Mouse (Mus musculus): Measurements from ENCODE around the gene B4galnt3.

B4galnt3 gene

DNA sequence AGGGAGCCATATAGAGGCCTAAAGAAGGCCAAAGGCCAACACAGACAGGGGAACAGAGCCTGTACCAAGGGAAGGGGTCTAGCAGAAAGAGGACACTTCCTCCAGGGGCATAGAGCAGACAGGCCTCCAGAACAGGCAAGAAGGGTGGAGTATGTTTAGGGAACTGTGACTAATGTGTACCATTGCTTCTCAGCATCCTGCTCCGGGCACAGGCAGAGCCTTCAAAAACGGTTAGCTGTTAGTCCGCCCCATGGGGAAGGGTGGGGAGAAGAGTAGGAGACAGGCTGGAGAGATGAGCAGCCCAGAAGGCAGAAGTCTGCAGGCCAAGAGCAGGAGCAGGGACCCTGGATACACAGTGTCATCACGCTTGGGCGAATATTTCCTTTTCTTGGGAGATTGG, 105.1 kb downstream of the B4galnt3 start:
- in situ Hi-C loops (cut with MboI, MseI): loop anchor here in 1 of 2 experiments (5.0 kb wide), 1 partner anchor 147 kb away; no protein-coding TSS in a partner anchor

DNA sequence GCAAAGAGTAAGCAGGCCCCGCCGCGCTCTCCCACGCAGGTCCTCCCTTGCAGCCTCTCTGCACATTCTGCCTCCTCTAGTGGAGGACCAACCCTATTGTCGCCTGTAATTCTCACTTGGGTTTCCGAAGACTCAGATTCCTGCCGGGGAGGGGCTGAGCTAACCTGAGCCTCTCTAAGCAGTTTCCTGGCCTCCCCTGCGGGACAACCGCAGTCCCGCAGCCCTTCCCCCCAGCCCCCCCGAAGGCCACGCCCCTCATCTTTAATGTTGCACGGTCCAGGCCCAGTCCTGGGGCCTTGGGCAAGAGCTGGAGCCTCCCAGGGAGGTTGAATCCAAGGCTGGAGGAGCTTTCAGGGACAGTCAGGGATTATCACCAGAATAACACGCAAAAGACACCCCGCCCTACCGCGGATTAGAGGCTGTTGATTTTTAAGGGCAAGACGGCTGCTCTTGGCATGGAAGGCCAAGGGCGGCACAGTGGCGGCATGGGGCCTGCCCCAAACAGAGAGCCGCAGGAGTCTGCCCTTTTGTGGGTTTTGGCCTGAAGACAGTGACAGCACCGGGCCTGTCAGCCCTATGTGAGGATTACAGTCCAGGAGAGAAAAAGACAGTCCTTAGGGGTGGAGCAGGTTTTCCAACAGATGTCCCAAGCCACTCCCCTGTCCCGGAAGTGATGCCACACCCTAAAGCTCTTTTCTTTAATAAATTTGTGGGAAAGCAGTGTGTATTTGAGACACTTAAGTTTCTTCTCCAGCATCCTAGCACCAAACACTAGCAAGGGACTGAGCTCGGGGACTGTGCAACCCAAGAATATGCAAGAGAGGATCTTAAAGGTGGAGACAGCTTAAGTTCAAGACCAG, 105.8 kb downstream of the B4galnt3 start:
- in situ Hi-C loops (cut with MboI, MseI): loop anchor here in 1 of 2 experiments (5.0 kb wide), 1 partner anchor 146 kb away; no protein-coding TSS in a partner anchor

DNA sequence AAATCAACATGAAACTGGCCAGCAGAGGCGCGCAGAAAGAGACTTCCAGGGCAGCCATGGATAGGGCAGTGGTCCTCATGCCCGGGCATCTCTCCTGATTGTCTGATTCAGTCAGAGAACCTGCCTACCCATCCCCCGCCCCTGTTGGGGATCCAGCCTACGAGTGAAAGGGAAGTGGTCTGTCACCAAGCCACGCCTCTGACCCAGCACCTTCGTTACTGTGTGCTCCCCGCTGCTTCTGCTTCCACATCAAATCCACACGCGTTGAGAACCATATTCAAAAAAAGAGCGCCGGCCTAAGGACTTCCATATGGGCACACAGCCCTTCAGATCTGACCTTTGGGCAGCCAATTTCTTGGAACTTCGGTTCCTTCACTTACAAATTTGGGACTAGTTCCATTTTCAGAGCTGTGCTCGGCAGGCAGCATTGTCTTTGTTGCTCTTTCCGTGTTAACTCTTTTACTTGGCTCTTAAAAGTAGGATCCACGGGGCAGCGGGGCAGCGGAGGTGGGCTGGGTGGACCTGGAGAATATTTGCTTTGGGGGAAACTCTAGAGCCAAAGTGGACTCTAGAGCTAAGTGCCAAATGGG, 106.7 kb downstream of the B4galnt3 start:
- in situ Hi-C loops (cut with MboI, MseI): loop anchor here in 1 of 2 experiments (5.0 kb wide), 1 partner anchor 145 kb away; no protein-coding TSS in a partner anchor

DNA sequence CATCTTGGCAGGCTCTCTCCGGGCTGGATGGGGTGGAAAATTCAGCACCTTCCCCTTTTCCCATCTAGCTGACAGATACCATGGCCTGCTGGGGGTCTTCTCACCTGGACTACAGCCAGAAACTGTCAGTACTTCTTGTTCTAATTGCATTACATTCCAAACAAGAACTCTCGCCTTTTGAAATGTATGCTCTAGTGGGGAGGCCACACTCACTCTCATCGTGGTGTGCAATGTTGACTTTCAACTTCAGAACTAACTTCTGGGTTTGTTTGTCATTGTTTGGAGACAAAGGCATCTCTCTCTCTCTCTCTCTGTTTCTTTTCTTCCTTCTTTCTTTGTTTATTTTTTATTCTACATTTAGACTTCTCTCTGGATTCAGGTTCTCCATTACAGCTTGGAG, 107.8 kb downstream of the B4galnt3 start:
- in situ Hi-C loops (cut with MboI, MseI): loop anchor here in 1 of 2 experiments (5.0 kb wide), 1 partner anchor 144 kb away; no protein-coding TSS in a partner anchor

DNA sequence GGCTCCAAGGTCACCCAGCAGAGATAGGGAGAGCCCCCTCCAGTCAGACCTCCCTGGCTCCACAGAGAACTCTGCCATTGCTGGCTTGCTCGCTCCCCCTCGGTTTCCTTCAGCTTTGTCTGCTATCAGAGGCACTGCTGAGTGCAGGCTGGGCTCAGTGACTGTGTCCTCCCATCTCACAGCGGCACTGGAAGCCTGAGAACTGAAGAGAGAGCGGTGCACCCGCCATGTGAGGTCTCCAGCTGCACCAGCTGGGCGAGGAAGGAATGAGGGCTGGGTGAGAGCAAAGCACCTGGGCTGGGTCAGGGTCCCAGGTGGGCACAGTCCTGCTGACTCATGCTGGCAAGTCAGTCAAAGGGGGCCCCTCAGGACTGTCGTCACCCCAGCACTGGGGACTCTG, 108.6 kb downstream of the B4galnt3 start:
- in situ Hi-C loops (cut with MboI, MseI): loop anchor here in 1 of 2 experiments (5.0 kb wide), 1 partner anchor 143 kb away; no protein-coding TSS in a partner anchor

DNA sequence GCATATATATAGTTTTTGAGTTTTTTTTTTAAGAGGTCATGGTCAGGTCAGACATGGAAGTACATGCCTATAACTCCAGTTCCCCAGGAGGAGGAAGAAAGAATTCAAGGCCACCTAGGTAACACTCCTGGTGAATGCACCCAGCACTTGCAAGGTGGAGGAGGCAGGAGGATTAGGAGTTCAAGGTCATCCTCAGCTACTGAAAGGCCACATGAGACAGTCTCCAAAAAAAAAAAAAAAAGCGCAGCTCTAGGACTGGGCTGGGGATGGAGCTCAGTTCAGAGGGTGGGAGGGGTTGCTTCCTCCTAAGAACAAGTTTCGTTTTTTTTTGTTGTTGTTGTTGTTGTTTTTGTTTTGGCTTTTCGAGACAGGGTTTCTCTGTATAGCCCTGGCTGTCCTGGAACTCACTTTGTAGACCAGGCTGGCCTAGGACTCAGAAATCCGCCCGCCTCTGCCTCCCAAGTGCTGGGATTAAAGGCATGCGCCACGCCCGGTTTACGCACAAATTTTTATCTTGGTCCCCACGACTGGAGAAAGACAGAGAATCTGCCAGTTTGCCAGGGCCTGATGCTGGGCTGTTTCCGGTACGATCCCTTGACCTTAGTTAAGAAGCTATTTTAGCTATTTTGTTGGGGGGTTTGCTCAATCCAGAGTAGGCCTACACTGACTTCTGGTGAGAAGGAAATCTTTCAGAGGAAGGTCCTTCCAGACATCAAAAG, 109.2 kb downstream of the B4galnt3 start:
- in situ Hi-C loops (cut with MboI, MseI): loop anchor here in 1 of 2 experiments (5.0 kb wide), 1 partner anchor 143 kb away; no protein-coding TSS in a partner anchor

DNA sequence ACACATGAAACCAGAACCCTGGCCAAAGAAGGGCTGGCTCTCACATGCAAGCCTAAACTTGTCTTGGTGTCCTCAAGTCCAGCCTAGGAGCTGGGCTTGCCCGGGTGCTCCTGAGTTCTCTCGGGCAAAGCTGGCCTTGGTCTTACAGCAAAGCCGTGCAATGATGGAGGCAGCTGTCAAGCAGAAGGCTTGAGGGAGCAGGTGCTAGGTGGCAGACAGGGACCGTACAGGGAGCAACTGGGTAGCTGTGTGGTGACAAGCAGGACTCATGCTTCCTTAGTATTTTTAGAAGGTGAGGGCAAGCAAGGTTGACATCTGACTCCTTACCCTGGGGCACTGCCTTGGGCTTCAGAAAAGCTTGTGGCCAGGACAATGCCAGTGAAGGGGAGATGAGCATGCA, 110.6 kb downstream of the B4galnt3 start:
- in situ Hi-C loops (cut with MboI, MseI): loop anchor here in 1 of 2 experiments (5.0 kb wide), 1 partner anchor 81 kb away; no protein-coding TSS in a partner anchor

DNA sequence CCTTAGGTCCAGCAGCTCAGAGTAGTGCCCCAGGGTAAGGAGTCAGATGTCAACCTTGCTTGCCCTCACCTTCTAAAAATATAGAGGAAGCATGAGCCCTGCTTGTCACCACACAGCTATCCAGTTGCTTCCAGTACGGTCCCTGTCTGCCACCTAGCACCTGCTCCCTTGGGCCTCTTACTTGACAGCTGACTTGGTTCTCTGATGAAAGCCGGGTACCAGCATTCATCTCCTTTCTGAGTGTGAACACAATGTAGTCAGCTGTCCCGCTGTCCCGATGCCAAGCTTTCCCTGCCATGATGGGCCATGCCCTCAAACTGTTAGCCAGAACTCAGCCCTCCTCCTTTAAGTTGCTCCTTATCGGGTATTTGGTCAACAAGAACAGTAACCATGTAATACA, 112.2 kb downstream of the B4galnt3 start:
- in situ Hi-C loops (cut with MboI, MseI): loop anchor here in 1 of 2 experiments (5.0 kb wide), 1 partner anchor 80 kb away; no protein-coding TSS in a partner anchor

DNA sequence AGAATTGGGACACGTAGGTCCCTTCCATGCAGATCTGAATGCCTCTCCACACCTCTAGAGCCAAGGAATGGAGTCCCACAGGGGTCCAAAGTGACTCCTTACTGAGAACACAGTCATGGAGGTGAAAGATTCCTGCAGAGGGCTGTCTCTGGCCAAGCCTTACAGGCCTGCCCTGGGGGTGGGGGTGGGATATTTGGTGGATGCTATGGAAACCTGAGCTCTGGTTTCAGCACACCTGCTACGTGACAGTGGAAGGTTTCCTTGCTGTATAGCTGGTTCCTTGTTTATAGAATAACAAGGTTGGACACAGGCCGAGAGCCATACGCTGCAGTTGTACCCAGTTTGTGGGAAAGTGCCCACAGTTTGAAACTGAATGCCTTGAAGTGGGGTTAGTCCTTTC, 113.9 kb downstream of the B4galnt3 start:
- in situ Hi-C loops (cut with MboI, MseI): loop anchor here in 1 of 2 experiments (5.0 kb wide), 1 partner anchor 78 kb away; no protein-coding TSS in a partner anchor

DNA sequence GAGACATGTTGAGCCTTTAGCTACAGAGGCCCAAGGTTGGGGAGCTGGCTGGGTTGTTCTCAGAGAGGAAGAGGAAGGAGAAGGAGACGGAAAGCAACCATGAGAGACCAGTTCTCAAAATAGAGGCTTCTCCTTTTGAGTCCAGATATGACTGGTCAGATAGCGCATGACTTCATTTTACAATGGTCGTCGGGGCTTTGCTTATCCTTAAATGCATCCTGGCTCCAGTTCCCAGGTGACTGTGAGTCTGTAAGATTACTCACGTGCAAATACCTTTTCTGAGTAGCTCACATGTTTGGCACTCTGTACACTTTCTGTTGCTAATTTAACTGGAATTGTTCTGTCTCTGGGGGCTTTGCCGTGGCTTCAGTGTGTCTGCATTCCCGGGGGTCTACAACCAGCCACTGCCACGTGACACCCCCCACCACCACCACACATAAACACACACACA, 114.6 kb downstream of the B4galnt3 start:
- in situ Hi-C loops (cut with MboI, MseI): loop anchor here in 1 of 2 experiments (5.0 kb wide), 1 partner anchor 77 kb away; no protein-coding TSS in a partner anchor

DNA sequence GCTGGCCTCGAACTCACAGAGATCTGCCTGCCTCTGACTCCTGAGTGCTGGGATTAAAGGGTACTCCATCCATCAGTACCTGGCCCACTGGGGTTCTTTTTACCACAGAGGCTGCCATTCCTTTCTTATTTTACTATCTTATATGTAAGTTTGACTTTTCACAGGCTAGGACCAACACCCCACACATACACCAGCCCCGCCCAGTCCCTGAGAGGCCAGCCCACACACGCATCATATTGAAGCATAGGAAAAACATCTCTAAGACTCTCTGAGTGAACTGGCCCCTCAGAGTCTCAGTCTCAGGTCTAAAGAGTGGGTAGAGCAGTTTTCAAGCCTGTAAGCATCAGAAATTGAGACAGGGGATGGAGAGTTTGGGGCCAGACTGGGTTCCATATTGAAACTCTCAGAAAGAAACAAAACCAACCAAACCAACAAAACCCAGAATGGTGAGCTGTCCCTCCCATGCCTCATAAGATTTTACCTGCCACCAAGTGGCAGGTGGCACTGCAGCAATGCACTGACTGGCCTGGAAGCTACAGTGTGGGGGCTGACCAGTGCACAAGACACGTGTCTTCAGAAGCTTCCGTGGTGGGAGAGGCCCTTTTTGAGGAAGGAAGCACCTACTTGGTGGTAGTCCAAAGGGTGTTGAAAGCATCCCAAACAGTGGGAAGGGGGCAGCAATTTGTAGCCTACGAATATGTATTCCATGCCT, 115.2 kb downstream of the B4galnt3 start:
- in situ Hi-C loops (cut with MboI, MseI): no loop called here

DNA sequence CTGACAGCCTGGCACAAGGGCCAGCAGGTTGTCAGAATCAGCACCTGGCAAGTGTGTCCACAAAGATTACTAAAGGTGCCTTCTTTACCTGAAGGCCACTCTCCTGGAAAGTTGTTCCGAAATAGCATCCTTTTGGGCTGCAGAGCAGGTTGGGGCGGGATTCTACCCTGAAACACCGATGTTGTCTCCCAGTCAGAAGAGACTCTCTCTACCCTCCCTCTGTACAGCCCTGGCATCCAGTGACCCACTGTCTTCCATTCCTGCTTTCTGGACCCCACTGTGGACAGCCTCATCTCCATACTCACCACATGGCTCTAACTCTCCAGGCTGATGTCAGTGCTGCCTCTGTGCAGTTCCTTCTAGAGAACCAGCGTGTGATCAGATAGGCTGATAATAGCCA, 118.7 kb downstream of the B4galnt3 start:
- in situ Hi-C loops (cut with MboI, MseI): no loop called here

DNA sequence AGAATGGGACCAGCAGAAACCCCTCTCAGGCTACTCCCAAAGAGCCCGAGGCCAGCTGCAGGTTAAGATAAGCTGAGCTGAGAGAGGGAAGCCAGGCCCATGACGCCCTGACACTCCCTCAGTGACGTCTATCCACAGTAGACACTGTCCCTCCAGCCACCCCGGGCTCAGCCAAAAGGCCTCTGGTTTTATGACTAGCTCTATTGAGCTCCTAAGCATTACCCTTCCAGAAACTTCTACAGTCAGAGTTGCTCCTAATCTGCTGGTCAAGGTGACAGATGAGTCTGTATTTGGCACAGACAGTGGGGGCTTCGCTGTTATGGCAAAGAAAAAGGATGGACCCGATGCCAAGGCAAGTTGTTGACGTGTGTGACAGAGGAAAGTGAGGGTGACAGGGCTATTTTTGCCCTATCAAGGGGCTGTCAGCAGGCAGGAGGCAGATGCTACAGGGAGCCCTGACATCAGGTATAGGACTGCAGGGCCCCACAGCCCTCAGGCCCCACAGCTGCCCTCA, 119.7 kb downstream of the B4galnt3 start:
- in situ Hi-C loops (cut with MboI, MseI): no loop called here

DNA sequence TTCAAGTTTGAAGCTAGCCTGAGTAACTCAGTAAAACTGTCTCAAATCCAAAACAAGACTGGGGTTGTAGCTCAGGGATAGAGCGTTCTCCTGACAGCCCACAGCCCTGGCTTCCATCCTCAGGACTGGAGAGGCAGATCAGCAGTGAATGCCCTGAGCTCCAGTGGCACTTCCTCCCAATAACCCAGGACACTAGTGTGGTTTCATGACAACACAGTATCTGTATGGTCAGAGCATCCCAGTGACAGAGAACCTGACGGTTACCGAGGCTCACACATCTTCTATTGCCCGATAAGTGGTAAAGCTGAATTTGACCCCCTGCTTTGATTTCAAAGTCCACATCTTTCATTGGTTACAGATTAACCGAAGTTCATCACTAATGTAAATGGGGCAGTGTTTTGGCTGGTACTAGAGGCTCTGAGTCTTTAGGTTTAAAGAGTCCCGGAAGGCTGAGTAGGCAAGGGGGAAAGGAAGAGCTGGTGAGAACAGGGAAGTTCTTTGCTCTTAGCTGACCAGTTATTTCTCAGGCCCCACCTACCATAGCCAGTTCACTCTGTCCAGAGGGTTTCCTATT, 120.2 kb downstream of the B4galnt3 start:
- in situ Hi-C loops (cut with MboI, MseI): no loop called here

DNA sequence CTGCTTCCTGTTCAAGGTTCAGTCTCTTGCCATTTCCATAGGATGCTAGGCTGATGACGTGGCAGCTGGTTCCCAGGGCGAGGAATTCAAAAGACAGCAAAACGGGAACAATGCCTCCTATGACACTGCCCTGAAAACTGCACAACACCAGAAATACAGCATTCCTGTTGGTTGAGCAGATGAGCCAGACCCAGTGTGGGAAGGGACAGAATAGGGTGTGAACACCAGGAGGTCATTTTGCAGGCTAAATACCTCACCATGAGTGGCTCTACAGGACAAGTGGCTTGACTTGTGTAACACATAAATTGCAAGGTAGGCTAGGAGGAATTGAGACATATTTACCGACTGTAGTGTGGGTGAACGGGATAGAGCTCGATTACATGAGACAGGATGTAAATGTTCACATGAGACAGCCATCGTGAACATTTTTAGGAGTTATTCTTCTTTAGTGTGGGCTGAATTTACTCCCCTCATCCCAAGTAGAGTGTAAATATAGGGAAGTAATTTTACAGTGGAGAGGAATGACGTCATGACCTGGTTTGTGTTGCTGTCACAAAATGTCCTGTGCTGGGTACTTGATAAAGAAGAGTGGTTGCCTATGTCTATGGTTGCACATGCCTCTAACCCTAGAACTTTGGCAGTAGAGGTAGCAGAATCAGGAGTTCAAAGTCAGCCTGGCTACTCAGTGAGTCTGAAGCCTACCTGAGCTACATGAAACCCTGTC, 121.9 kb downstream of the B4galnt3 start:
- in situ Hi-C loops (cut with MboI, MseI): no loop called here

DNA sequence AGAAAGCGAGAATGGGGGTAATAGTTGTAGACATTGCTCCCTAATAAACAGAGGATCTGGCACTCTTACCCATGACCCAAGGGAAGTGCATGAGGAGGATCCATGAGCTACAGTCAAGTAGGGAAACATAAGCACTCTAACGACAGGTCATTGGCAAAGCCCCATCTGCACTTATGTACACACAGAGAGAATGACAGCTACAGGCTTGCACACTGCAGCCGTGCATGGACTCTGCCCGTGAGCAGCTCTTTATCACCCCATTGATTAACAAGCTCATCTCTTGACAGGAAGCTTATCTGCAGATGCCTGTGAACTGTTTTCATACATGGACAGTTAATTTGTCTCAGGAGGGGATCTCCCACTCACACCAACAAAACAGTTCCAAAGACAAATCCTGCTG, 126.8 kb downstream of the B4galnt3 start:
- in situ Hi-C loops (cut with MboI, MseI): no loop called here

DNA sequence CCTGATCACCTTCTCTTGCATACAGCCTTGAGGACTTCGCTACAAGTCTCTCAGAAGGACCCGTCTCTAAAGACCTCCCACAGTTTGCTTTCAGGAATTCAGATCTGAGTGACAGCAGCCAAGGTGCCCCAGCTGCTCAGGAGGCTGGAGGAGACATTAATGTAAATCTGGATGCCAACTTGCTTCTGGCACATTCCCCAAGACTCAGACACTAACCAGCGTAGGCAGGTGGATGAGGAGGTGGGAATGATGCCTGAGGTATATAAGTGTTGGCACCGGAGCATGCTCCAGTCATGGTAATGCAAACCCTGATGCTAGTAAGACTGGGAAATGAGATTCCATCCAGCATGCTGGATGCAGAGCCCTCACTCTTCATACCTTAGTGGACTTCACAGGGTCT, 129.6 kb downstream of the B4galnt3 start:
- in situ Hi-C loops (cut with MboI, MseI): no loop called here

DNA sequence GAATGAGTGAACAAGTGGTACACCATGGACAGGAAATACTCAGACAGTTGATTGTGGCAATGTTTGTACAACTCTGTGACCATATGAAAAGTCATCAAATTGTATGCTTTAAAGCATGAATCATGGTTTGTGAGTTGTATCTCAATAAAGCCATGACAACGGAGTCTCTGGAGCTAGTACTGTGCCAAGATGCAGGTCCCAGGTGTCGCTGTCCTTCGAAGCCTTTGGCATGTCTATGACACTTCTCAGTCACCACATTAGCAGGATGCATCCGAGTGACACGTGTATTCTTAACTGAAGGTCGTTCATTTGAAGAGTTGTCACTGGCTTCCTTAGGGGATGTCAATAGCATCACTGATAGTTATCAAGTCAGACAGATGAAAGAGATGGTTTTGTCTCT, 131.4 kb downstream of the B4galnt3 start:
- in situ Hi-C loops (cut with MboI, MseI): no loop called here

DNA sequence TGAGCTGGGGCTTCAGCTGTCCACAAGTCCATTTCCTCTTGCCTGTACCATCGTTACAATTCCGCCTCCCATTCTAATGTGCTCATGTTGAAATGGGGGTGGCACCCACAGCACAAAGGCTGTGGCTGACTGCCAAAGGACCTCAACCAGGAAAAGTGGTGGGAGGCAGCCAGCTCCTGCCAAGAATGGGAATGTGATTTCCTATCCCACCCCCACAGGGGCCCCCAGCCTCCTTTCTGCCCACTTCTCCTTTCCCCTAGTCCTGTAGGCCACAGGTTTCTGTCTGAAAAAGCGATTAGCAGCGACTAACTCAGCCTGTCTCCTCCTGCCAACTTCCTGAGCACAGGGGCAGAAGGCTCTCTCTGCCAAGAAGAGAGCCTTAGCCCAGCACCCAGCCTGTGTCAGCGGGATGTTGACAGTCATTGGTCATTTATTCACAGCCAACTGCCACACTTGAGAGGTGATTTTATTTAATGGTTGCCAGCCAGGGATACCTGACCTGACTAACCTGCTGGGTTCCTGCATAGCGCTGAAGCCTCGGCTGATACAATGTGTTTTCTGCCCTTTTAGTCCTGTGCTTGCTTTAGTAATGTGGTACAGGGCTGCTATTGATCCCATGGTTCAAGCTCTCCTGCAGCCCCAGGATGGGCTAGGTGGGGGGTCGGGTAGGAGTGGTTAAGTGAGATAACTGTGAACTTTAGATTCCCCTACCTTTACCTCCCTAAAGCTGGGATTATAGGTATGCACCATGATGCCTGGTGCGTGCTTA, 135.0 kb downstream of the B4galnt3 start:
- in situ Hi-C loops (cut with MboI, MseI): no loop called here

All from T-helper 17 cell (primary cell).